Mouse (Mus musculus) hindbrain, postnatal 0 days (tissue): ENCODE results near the gene Snd1. TPM values are rescaled to one million over a fixed set of nuclear protein-coding genes. Genes with fewer than 3 reads are reported as not detected.

Experiments
- ATAC-seq: fragments of 200-750 bp; cut with Nextera tagmentation; 2 replicates; pipeline ENCODE4 v1.8.0; 2017; ENCODE audit warnings: mild to moderate bottlenecking, moderate TSS enrichment, moderate library complexity
- DNase-seq: peaks from one replicate; pipeline ENCODE4 v3.0.0-alpha.2; 2015; ENCODE audit warnings: low spot score
- H3K27ac ChIP-seq: fragments of 300-500 bp; sonication (generic); 2 replicates; pipeline ENCODE4 v1.5.1; 2014; ENCODE audit warnings: mild to moderate bottlenecking
- H3K27me3 ChIP-seq: fragments of 300-500 bp; sonication (generic); 2 replicates; pipeline ENCODE4 v1.6.1; 2014; ENCODE audit warnings: low read length, mixed read lengths; ENCODE audit not compliant: insufficient read depth
- H3K36me3 ChIP-seq: fragments of 300-500 bp; sonication (generic); 2 replicates; pipeline ENCODE4 v1.6.1; 2014; ENCODE audit warnings: low read length, mixed read lengths; ENCODE audit not compliant: insufficient read depth
- H3K4me1 ChIP-seq: fragments of 300-500 bp; sonication (generic); 2 replicates; pipeline ENCODE4 v1.6.1; 2014; ENCODE audit warnings: antibody characterized with exemption, low read length, mixed read lengths; ENCODE audit not compliant: insufficient read depth
- H3K4me2 ChIP-seq: fragments of 300-500 bp; sonication (generic); 2 replicates; pipeline ENCODE4 v1.6.1; 2014; ENCODE audit warnings: low read depth, mild to moderate bottlenecking, low read length, moderate library complexity, mixed read lengths
- H3K4me3 ChIP-seq: fragments of 300-500 bp; sonication (generic); 2 replicates; pipeline ENCODE4 v1.5.1; 2014; ENCODE audit warnings: low read length
- H3K9ac ChIP-seq: fragments of 300-500 bp; sonication (generic); replicated peaks from 2 replicates; pipeline ENCODE4 v1.6.1; 2014; ENCODE audit warnings: mild to moderate bottlenecking, low read length, moderate library complexity, mixed read lengths
- H3K9me3 ChIP-seq: fragments of 300-500 bp; sonication (generic); 2 replicates; pipeline ENCODE4 v1.6.1; 2016; ENCODE audit warnings: low read length, mixed read lengths
- CTCF ChIP-seq: IDR thresholded peaks from 2 replicates; pipeline ENCODE4 v1.5.1; 2016; ENCODE audit warnings: antibody characterized with exemption, control low read depth, low read depth
- WGBS: fragments of 180-500 bp; shearing (Covaris S2); extraction: QIAGEN DNeasy Blood & Tissue Kit; methylation state at CpG from one replicate; pipeline ENCODE4 v1.1.7; 2014; 5-methylcytosine and 5-hydroxymethylcytosine counted together
- polyA plus RNA-seq: library from polyadenylated mRNA; unstranded; fragments of >200 nt; fragmentation: Nextera tagmentation; extraction: Ambion mirVana; gene quantifications from 2 replicates; pipeline ENCODE4 v1.2.1, GENCODE M21; 2015
- total RNA-seq: library from RNA; depleted of rRNA; stranded (reverse); fragments of >200 nt; gene quantifications from 2 replicates; pipeline ENCODE4 v1.2.3, GENCODE M21; 2014

Snd1 gene
- total and polyA plus RNA-seq, 2 experiments from 2014 or later, result 67.6 to 85.5 TPM

GRCm38 (mm10) chr6:28902573-28902972, 427.6 kb downstream of the Snd1 start:
- 0 out of 2 replicates have a peak, but pooled peaks cover 9% of the 10 kb centered on the region for H3K4me1 ChIP-seq
- H3K4me2 ChIP-seq, result no peak overlapping the region
- DNase-seq, result no peak
- no peak overlapping the region for H3K4me3 ChIP-seq
- no peak for ATAC-seq
- H3K27ac ChIP-seq, result no peak overlapping the region
- no peaks in the 10 kb centered on the region for H3K27me3 ChIP-seq
- no peaks in the 10 kb centered on the region for H3K36me3 ChIP-seq
- TF ChIP-seq CTCF, result no peak
- 62% methylated on average over 2 of the region's 2 CpGs for WGBS
- no peaks in the 10 kb centered on the region for H3K9me3 ChIP-seq
- H3K9ac ChIP-seq, result no peak overlapping the region

GRCm38 (mm10) chr6:28904417-28904816, 429.5 kb downstream of the Snd1 start:
- Histone ChIP-seq H3K9me3 (no peaks in the 10 kb centered on the region), H3K4me2 (no peak overlapping the region), H3K9ac (no peak overlapping the region), H3K27ac (no peak overlapping the region), H3K36me3 (no peaks in the 10 kb centered on the region), H3K4me1 (0 out of 2 replicates have a peak, but pooled peaks cover 9% of the 10 kb centered on the region), H3K4me3 (no peak overlapping the region), H3K27me3 (no peaks in the 10 kb centered on the region)
- ATAC-seq, result no peak
- TF ChIP-seq CTCF, result peak; percentile 26; the same call in 1 of the 2 replicates
- 66% methylated on average over 4 of the region's 4 CpGs for WGBS
- DNase-seq, result no peak

- WGBS, result 78% methylated on average over 8 of the region's 8 CpGs
- DNase-seq (no peak), ATAC-seq (no peak)
- no peaks in the 10 kb centered on the region for H3K36me3 ChIP-seq
- no peaks in the 10 kb centered on the region for H3K9me3 ChIP-seq
- 0 out of 2 replicates have a peak, but pooled peaks cover 9% of the 10 kb centered on the region for H3K4me1 ChIP-seq
- no peak overlapping the region for H3K9ac ChIP-seq
- no peak overlapping the region for H3K27ac ChIP-seq
- no peak for TF ChIP-seq CTCF
- H3K4me3 ChIP-seq, result no peak overlapping the region
- H3K27me3 ChIP-seq, result no peaks in the 10 kb centered on the region
- no peak overlapping the region for H3K4me2 ChIP-seq
Observed at GRCm38 (mm10) chr6:28905301-28905700, 430.4 kb downstream of the Snd1 start.

GRCm38 (mm10) chr6:28909866-28910265, 434.9 kb downstream of the Snd1 start:
- no peak for DNase-seq
- no peak overlapping the region for H3K4me3 ChIP-seq
- no peak for TF ChIP-seq CTCF
- no peaks in the 10 kb centered on the region for H3K27me3 ChIP-seq
- 0 out of 2 replicates have a peak, but pooled peaks cover 9% of the 10 kb centered on the region for H3K4me1 ChIP-seq
- no peak overlapping the region for H3K27ac ChIP-seq
- H3K36me3 ChIP-seq, result no peaks in the 10 kb centered on the region
- ATAC-seq, result no peak
- H3K4me2 ChIP-seq, result no peak overlapping the region
- no peak overlapping the region for H3K9ac ChIP-seq
- no peaks in the 10 kb centered on the region for H3K9me3 ChIP-seq
- WGBS, result 68% methylated on average over 15 of the region's 15 CpGs

- TF ChIP-seq CTCF, result peak; percentile 29
- no peaks in the 10 kb centered on the region for H3K9me3 ChIP-seq
- DNase-seq (no peak), ATAC-seq (no peak)
- no peaks in the 10 kb centered on the region for H3K36me3 ChIP-seq
- H3K27ac ChIP-seq, result no peak overlapping the region
- no peak overlapping the region for H3K9ac ChIP-seq
- no peak overlapping the region for H3K4me2 ChIP-seq
- no peak overlapping the region for H3K4me3 ChIP-seq
- H3K27me3 ChIP-seq, result no peaks in the 10 kb centered on the region
- no peaks in the 10 kb centered on the region for H3K4me1 ChIP-seq
- 33% methylated on average over 1 of the region's 1 CpGs for WGBS
Observed at GRCm38 (mm10) chr6:28914981-28915380, 440.0 kb downstream of the Snd1 start.

- Histone ChIP-seq H3K27me3 (no peaks in the 10 kb centered on the region), H3K4me2 (no peak overlapping the region)
- ATAC-seq, result no peak
Observed at GRCm38 (mm10) chr6:28916630-28917029, 441.7 kb downstream of the Snd1 start.

GRCm38 (mm10) chr6:28919346-28919745, 444.4 kb downstream of the Snd1 start:
- DNase-seq (no peak), ATAC-seq (no peak)
- Histone ChIP-seq H3K4me1 (no peaks in the 10 kb centered on the region), H3K27ac (no peak overlapping the region), H3K9ac (no peak overlapping the region), H3K4me2 (no peak overlapping the region), H3K36me3 (no peaks in the 10 kb centered on the region), H3K9me3 (no peaks in the 10 kb centered on the region), H3K27me3 (no peaks in the 10 kb centered on the region), H3K4me3 (no peak overlapping the region)
- no peak for TF ChIP-seq CTCF
- WGBS, result 68% methylated on average over 6 of the region's 6 CpGs

More at GRCm38 (mm10) chr6:28916630-28917029, 441.7 kb downstream of the Snd1 start:
- no peaks in the 10 kb centered on the region for H3K9me3 ChIP-seq
- DNase-seq, result no peak
- H3K4me3 ChIP-seq, result no peak overlapping the region
- no peak overlapping the region for H3K27ac ChIP-seq
- TF ChIP-seq CTCF, result no peak
- no peaks in the 10 kb centered on the region for H3K36me3 ChIP-seq
- H3K4me1 ChIP-seq, result no peaks in the 10 kb centered on the region
- no peak overlapping the region for H3K9ac ChIP-seq
- WGBS, result 51% methylated on average over 8 of the region's 8 CpGs
